Mouse (Mus musculus) forelimb bud, embryonic 11.5 days (tissue): ENCODE measurements at regions not wholly inside any gene's neighbourhood (a gene's known extent, or its start where the extent isn't known, plus 50 kb on each side); places are given as distances from the start of the nearest gene placed in this dataset.
"Not testable (repeated sequence)": the region's sequence is repeated elsewhere in the genome, so short reads cannot be mapped to it uniquely, and the experiment has no call there.

Experiments used
- DNase-seq: peaks from one replicate; pipeline ENCODE4 v3.0.0-alpha.2; 2012; ENCODE audit warnings: low read depth, low spot score

GRCm38 (mm10) chr17:63704991-63705390 is 157.9 kb upstream of the Fer start:
- DNase-seq: no peak

DNA sequence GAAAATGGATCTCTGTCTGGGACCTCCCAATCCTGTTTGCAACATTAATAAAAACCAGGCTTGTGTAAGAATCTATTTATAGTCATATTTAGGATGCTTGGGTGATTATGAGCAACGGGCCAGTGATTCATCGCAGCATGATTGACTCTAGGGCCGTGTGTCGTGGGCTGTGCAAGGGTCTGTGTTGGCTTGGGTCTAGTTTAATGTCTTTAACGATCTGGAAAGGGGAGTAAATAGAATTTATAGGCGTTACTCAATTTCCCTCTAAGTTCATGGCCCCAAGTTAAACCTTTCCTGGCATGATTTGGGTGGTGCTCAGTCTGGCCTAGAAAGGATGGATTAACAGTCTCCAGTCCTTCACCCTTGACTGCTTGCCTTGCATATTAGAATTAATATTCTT is 149.9 kb upstream of the Fer start:
- DNase-seq: no peak

DNA sequence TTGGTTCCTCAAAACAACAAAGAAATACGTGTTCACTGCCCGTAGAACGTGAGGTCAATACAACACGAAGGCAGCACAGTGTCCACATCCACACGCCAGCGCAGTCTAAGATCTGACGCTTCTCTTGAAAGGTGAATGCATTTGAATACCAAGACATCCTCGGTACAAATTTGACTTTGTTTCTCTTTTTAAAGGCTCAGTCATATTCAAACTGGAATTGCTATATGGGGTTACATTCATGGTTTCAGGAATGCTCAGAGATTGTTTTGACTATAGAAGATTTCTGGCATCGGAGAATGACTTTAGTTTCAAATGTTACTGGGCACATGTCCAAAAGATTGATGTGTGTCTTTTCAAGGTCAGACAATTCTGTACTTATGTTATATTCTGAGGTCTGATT is 147.2 kb upstream of the Fer start:
- DNase-seq: no peak

DNA sequence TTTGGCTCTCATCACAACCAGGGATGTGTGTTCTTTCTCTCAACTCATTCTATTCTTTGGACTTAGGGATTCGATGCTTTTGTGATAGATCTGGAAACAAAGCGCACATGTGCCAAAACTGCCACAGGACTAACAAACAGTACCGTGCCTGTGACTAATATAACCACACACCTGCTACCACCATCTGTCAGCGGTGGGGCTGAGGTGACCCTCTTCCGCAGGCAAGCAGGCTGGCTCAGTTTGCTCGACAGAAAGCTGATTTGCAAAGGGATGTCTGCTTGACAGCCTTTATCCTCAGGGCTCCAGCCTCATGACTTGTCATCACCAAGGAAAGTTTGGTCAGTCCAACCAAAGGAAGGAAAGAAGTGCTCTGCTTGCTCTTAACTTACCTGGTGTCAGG is 146.7 kb upstream of the Fer start:
- no peak for DNase-seq

GRCm38 (mm10) chr17:63717051-63717578 is 145.7 kb upstream of the Fer start:
- no peak for DNase-seq

GRCm38 (mm10) chr17:63718972-63719715 is 143.7 kb upstream of the Fer start:
- DNase-seq: peak; percentile 30

DNA sequence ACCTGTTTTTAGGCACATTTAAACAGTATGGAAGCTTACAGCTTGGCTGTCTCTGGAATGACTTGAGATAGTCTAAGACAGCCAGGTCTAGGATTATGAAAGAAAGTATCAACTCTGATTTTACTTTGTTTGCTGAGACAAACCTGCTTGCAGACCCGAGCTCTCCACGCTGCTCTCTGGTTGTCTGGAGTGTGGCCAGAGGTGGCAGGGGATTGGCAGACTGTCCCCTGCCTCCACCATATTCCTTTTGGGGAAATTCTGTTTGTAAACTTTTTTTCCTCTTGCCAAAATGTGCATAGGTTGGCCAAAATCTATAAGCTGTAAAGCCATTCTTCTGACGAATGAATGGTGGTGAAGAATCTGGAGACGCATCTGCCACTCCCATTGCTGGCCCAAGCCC is 143.1 kb upstream of the Fer start:
- DNase-seq: no peak

DNA sequence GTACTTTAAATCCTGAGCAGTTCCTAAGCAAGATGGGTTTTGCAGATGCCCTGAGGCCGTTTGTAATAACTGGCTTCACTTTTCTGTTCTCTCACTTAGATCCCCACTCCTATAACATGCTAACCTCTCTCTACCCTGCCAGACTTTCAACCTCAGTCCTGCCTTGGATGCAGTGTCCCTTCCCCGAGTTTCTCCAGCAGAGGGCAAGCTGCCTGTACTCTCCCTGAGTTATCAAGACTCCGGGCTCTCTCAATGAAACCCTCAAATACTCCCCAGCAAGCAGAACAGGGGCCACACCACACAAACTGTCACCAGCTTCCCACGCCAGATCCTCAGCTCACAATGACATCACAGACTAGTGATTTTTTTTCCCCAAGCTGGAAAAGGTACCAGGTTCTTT is 142.0 kb upstream of the Fer start:
- DNase-seq: peak; percentile 16

DNA sequence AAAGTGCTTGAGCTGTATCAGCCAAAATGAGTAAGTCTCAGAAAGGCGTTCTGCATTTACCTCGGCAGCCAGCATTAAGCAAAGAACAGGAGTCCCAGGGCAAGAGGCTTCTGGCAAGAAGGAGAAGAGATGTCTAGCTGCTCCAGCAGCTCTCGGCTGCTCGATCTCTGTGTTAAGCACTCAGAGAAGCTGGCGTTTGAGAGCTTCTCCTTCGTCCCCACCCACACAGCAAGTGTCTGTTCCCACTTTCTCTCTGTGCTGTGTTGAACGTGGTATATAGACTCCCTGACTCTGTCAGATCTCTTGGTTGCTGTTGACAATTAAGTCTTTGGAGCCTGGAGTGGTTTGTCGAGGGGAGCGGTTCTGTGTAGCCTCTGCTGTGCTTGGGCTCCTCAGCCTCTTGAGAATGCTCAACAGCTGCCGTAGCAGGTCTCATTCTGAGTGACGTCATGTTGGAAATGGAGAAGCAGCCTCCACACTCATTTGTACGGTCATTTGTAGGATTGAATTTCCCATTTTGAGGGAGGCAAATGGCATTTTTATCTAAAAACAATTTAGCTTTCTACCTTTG is 140.3 kb upstream of the Fer start:
- DNase-seq: no peak

DNA sequence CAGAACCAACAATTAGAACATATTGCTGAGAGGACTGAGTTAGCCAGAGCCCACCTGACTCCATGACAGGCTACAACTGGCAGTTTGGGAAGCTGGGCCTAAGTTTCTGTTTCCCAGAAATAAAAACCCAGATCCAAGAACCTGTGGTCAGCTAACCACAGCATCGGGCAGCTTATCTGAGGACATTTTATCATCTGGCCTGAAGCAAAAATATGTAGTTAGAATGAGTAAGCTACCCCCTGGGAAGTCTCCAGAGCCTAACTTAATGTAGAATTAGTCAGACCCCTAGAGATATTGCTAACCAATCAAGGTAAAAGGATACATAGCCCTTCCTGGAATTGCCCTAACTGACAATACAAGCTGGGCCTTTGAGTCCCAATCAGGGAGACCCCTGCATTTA is 124.7 kb upstream of the Fer start:
- DNase-seq: no peak

DNA sequence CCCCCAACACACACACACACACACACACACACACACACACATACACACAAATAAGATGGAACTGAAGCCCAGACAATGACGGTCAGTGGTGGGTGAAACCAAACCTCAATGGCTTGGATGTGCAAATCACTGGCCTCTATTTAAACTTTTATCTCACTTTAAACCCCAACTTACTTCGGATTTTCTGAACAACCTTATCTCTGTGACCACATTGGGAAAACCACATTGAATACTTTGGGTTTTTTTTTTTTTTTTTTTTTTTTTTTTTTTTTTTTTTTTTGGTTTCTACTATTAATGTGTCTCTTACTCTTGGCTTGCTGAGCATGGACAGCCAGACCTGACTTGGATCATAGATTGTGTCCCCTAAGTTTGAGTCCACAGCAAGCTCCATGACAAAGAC is 123.2 kb upstream of the Fer start:
- DNase-seq: no peak

DNA sequence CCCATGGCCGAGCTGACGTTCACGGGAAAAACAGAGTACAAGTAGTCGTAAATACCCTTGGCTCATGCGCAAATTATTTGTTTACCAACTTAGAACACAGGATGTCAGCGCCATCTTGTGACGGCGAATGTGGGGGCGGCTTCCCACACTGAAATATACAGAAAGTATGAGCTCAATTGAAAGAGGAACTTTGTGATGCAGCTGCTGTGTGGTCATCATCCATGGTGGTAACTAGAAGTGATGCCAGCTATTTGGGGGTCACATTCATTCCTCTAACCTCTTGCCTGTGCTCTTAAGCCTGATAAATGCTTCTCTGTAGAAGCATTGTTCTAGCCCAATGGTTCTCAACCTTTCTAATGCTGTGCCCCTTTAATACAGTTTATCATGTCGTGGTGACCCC is 113.6 kb upstream of the Fer start:
- DNase-seq: not testable (repeated sequence)

GRCm38 (mm10) chr17:63754399-63754798 is 108.5 kb upstream of the Fer start:
- DNase-seq: no peak

- no peak for DNase-seq
These were observed 104.8 kb upstream of the Fer start for GRCm38 (mm10) chr17:63757896-63758695.

DNA sequence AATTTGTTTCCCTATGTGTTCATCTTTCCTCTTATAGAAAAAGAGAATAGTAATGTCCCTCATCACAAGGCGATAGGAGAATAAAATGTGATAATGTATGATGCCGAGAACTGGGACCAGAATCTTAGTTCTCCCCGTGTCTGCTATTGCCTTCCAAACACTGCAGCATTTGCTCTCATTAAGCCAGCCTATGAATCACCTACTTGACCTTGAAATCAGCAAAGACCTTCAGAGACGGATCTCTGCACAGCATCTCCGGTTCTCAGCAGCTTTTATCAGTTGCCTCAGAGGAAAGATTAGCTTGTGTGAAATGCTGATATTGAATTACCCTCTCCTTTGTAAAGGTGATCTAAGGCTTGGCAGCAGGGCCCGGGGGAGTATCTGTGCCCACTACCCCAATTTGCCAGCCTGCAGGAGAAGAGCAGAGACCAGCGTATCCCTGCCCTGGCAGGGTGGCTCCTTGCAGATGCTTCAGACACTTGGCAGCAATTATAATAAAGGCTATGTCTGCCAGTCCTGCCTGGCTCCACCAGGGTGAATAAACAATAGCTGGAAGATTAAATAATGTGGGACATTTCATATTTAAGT is 104.0 kb upstream of the Fer start:
- DNase-seq: no peak

- no peak for DNase-seq
These were observed 101.8 kb upstream of the Fer start for GRCm38 (mm10) chr17:63761058-63761457.

- DNase-seq: no peak
These were observed 91.8 kb upstream of the Fer start for GRCm38 (mm10) chr17:63771111-63771510.

- DNase-seq: no peak
These were observed 78.3 kb upstream of the Fer start for GRCm38 (mm10) chr17:63784381-63785116.

GRCm38 (mm10) chr17:63786444-63786843 is 76.4 kb upstream of the Fer start:
- DNase-seq: no peak

DNA sequence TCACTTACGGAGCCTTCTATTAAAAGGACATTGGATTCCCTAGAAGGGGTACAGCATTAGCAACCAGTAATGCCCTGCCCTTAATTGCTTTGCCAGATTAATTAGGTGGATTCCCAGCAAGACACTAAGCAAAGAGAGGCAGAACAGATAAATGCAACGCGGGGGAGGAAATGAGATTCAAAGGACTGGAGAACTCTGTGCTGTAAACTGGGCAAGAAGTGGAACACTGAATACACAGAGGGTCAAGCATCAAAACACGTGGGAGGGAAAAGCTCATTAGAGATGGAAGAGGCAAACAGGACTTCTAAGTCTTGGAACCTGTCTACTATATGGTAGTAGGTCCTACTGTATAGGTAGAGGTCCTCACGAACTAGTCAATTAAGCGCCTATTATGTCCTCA is 68.5 kb upstream of the Fer start:
- no peak for DNase-seq

- DNase-seq: no peak
These were observed 64.5 kb upstream of the Fer start for GRCm38 (mm10) chr17:63798381-63798780.
